In the genomic region with DNA sequence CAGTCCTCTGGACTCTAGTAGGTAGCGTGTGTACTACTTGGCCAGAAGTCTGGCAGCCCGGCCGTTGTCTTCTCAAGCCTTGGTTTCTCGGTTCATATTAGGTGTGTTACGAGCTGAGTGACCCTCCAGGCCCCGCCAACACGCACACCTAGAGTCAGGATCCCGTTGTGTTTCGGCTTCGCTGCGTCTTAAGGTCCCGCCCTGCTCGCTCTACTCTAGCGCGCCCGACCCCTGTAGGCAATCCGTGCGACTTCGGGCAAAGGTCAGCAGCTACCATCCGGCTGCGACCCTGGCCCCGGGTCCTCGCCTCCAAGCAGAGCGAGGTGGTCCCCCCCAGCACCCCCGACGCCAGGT, we compare ENCODE assay signal across 8 mouse cellular contexts. TPM values are rescaled to one million over a fixed set of nuclear protein-coding genes. Genes with fewer than 3 reads are reported as not detected.
A peak's percentile ranks its signal among the peaks of the same experiment; 100 is the strongest.
DNase-seq lines count a peak whose midpoint lies in the region; ATAC-seq and TF ChIP-seq lines count a peak whose summit lies in the region.

No protein-coding gene starts in this region.

- peak overlapping the region; percentile 73; the same call in 1 of the 2 replicates for H3K9ac ChIP-seq in kidney, postnatal 0 days (ENCODE audit: low read depth, low read length)
- peak overlapping the region; percentile 85 for H3K9ac ChIP-seq in hindbrain, embryonic 13.5 days
- peak overlapping the region; percentile 69 for H3K9ac ChIP-seq in midbrain, embryonic 14.5 days (replicated peaks; ENCODE audit: low read length)

- no peaks in the 10 kb centered on the region for H3K9me3 ChIP-seq in kidney, postnatal 0 days (replicated peaks; ENCODE audit: low read length)
- H3K9me3 ChIP-seq in hindbrain, embryonic 13.5 days: no peaks in the 10 kb centered on the region
- no peaks in the 10 kb centered on the region for H3K9me3 ChIP-seq in midbrain, embryonic 14.5 days (ENCODE audit: control insufficient read depth, low read length)

- 0 out of 2 replicates have a peak, but pooled peaks cover 8% of the 10 kb centered on the region for H3K36me3 ChIP-seq in kidney, postnatal 0 days (ENCODE audit: insufficient read depth, low read length)
- peaks cover 20% of the 10 kb centered on the region for H3K36me3 ChIP-seq in hindbrain, embryonic 13.5 days
- peaks cover 10% of the 10 kb centered on the region for H3K36me3 ChIP-seq in midbrain, embryonic 14.5 days (ENCODE audit: control insufficient read depth, insufficient read depth, low read length)

- no peak for TF ChIP-seq CTCF in kidney, postnatal 0 days (IDR thresholded peaks at IDR 0.05; ENCODE audit: low read depth)
- no peak for TF ChIP-seq CTCF in bone marrow, adult 2 months (IDR thresholded peaks at IDR 0.05; ENCODE audit: control insufficient read depth, insufficient read depth, low read length)

- H3K27ac ChIP-seq in kidney, postnatal 0 days: peak overlapping the region; percentile 85
- peak overlapping the region; percentile 99 for H3K27ac ChIP-seq in bone marrow, adult 2 months (ENCODE audit: control insufficient read depth, insufficient read depth, low read depth, low read length, poor library complexity)
- peak overlapping the region; percentile 89 for H3K27ac ChIP-seq in hindbrain, embryonic 13.5 days
- peak overlapping the region; percentile 80 for H3K27ac ChIP-seq in midbrain, embryonic 14.5 days (replicated peaks; ENCODE audit: low read depth, low read length)

- no peak for DNase-seq in kidney, postnatal 0 days (ENCODE audit: low spot score)
- DNase-seq in kidney, adult 9 months: no peak
- no peak for DNase-seq in midbrain, embryonic 14.5 days
- DNase-seq in cerebellum, postnatal 10 days: no peak
- DNase-seq in left cerebral cortex, postnatal 36 days (ENCODE audit: low spot score in 2 of 2): no peak
- DNase-seq in layer of hippocampus, adult 18-20 months (ENCODE audit: low spot score in 2 of 2): no peak

- H3K4me1 ChIP-seq in kidney, postnatal 0 days (replicated peaks; ENCODE audit: insufficient read depth, low read length): peaks cover 17% of the 10 kb centered on the region; the same call in 1 of the 2 replicates
- H3K4me1 ChIP-seq in bone marrow, adult 2 months (ENCODE audit: control insufficient read depth, insufficient read depth, low read length): peaks cover 4% of the 10 kb centered on the region; the same call in 1 of the 2 replicates
- peaks cover 29% of the 10 kb centered on the region for H3K4me1 ChIP-seq in hindbrain, embryonic 13.5 days (replicated peaks)
- peaks cover 14% of the 10 kb centered on the region for H3K4me1 ChIP-seq in midbrain, embryonic 14.5 days (ENCODE audit: control insufficient read depth, insufficient read depth, low read length)

- 3% methylated on average over 26 of the region's 26 CpGs for WGBS in kidney, postnatal 0 days
- WGBS in bone marrow, adult 2 months: 1% methylated on average over 26 of the region's 26 CpGs
- WGBS in hindbrain, embryonic 13.5 days: 1% methylated on average over 25 of the region's 26 CpGs
- 2% methylated on average over 26 of the region's 26 CpGs for WGBS in midbrain, embryonic 14.5 days

- no peaks in the 10 kb centered on the region for H3K27me3 ChIP-seq in kidney, postnatal 0 days (ENCODE audit: insufficient read depth, low read length)
- peaks cover 56% of the 10 kb centered on the region for H3K27me3 ChIP-seq in hindbrain, embryonic 13.5 days
- peaks cover 11% of the 10 kb centered on the region for H3K27me3 ChIP-seq in midbrain, embryonic 14.5 days (ENCODE audit: control insufficient read depth, insufficient read depth, low read length)

- peak; percentile 42; the same call in 1 of the 2 replicates for ATAC-seq in kidney, postnatal 0 days (replicated peaks; ENCODE audit: low FRiP score, low read depth)
- no peak; the same call in 1 of the 2 replicates for ATAC-seq in hindbrain, embryonic 13.5 days (ENCODE audit: low FRiP score)
- ATAC-seq in midbrain, embryonic 14.5 days (ENCODE audit: low FRiP score, low TSS enrichment): peak; percentile 44

- H3K4me3 ChIP-seq in kidney, postnatal 0 days (replicated peaks; ENCODE audit: low read depth, low read length): peak overlapping the region; percentile 67
- peak overlapping the region; percentile 82 for H3K4me3 ChIP-seq in bone marrow, adult 2 months (replicated peaks; ENCODE audit: control insufficient read depth, low read depth, low read length)
- peak overlapping the region; percentile 69 for H3K4me3 ChIP-seq in hindbrain, embryonic 13.5 days
- peak overlapping the region; percentile 66 for H3K4me3 ChIP-seq in midbrain, embryonic 14.5 days (replicated peaks; ENCODE audit: low read depth, low read length)

- intact Hi-C loops in left cerebral cortex, postnatal 36 days (cut with DNase I): loop anchor here (1.0 to 5.0 kb wide), 2 partner anchors 38 to 70 kb away; a partner anchor contains a TSS

- peak overlapping the region; percentile 97 for H3K4me2 ChIP-seq in kidney, postnatal 0 days (ENCODE audit: low read length)
- peak overlapping the region; percentile 86 for H3K4me2 ChIP-seq in hindbrain, embryonic 13.5 days
- H3K4me2 ChIP-seq in midbrain, embryonic 14.5 days (ENCODE audit: low read length): peak overlapping the region; percentile 87

- no peak for TF ChIP-seq POLR2A in bone marrow, adult 2 months (IDR thresholded peaks at IDR 0.05; ENCODE audit: borderline replicate concordance, control insufficient read depth, low read depth, low read length)

RNA-seq across cellular contexts. Expression of a gene that starts 0.7 kb away (rescaled TPM):
- polyA plus RNA-seq in kidney, postnatal 0 days (2015; fragmentation: Nextera tagmentation; extraction: Ambion mirVana): 7.1 and 7.2 TPM in 2 replicates
- polyA plus RNA-seq in bone marrow, adult 2 months (2011; ENCODE audit: insufficient read depth, insufficient read length, low replicate concordance, missing spikeins): 7.4 and 12.4 TPM in 2 replicates
- polyA plus RNA-seq in hindbrain, embryonic 13.5 days (2015; fragmentation: Nextera tagmentation; extraction: Ambion mirVana): 2.2 and 2.9 TPM in 2 replicates
- 1.6 and 2.8 TPM in 2 replicates for polyA plus RNA-seq in midbrain, embryonic 14.5 days (2014; fragmentation: Nextera tagmentation; extraction: Ambion mirVana)
- 1 to 10 TPM; 6.6 to 7.3 TPM for total RNA-seq in left cerebral cortex, postnatal 36 days (2021)
- 1 to 10 TPM; 6.4 to 6.5 TPM for total RNA-seq in layer of hippocampus, adult 18-20 months (2021)

RNA-seq across cellular contexts. Expression of a gene that starts 6.7 kb away (rescaled TPM):
- 12.3 and 13.7 TPM in 2 replicates for polyA plus RNA-seq in kidney, postnatal 0 days (2015; fragmentation: Nextera tagmentation; extraction: Ambion mirVana)
- not detected in 2 replicates for polyA plus RNA-seq in bone marrow, adult 2 months (2011; ENCODE audit: insufficient read depth, insufficient read length, low replicate concordance, missing spikeins)
- 0.21 TPM in 1 of 2 replicates, not detected in the other for polyA plus RNA-seq in hindbrain, embryonic 13.5 days (2015; fragmentation: Nextera tagmentation; extraction: Ambion mirVana)
- not detected in 2 replicates for polyA plus RNA-seq in midbrain, embryonic 14.5 days (2014; fragmentation: Nextera tagmentation; extraction: Ambion mirVana)
- total RNA-seq in left cerebral cortex, postnatal 36 days (2021): not detected
- not detected for total RNA-seq in layer of hippocampus, adult 18-20 months (2021)

RNA-seq across cellular contexts. Expression of a gene that starts 34.5 kb away (rescaled TPM):
- polyA plus RNA-seq in kidney, postnatal 0 days (2015; fragmentation: Nextera tagmentation; extraction: Ambion mirVana): 107 and 128 TPM in 2 replicates
- polyA plus RNA-seq in bone marrow, adult 2 months (2011; ENCODE audit: insufficient read depth, insufficient read length, low replicate concordance, missing spikeins): 68.6 and 132 TPM in 2 replicates
- polyA plus RNA-seq in hindbrain, embryonic 13.5 days (2015; fragmentation: Nextera tagmentation; extraction: Ambion mirVana): 71.2 and 80.6 TPM in 2 replicates
- 46.8 and 58.8 TPM in 2 replicates for polyA plus RNA-seq in midbrain, embryonic 14.5 days (2014; fragmentation: Nextera tagmentation; extraction: Ambion mirVana)
- total RNA-seq in left cerebral cortex, postnatal 36 days (2021): 10 to 100 TPM; 73.2 to 74.8 TPM
- total RNA-seq in layer of hippocampus, adult 18-20 months (2021): 10 to 100 TPM; 72.0 to 79.8 TPM

RNA-seq across cellular contexts. Expression of a gene that starts 42.9 kb away (rescaled TPM):
- polyA plus RNA-seq in kidney, postnatal 0 days (2015; fragmentation: Nextera tagmentation; extraction: Ambion mirVana): 54.0 and 56.5 TPM in 2 replicates
- polyA plus RNA-seq in bone marrow, adult 2 months (2011; ENCODE audit: insufficient read depth, insufficient read length, low replicate concordance, missing spikeins): 41.5 and 87.3 TPM in 2 replicates
- 77.2 and 79.7 TPM in 2 replicates for polyA plus RNA-seq in hindbrain, embryonic 13.5 days (2015; fragmentation: Nextera tagmentation; extraction: Ambion mirVana)
- 49.5 and 58.3 TPM in 2 replicates for polyA plus RNA-seq in midbrain, embryonic 14.5 days (2014; fragmentation: Nextera tagmentation; extraction: Ambion mirVana)
- total RNA-seq in left cerebral cortex, postnatal 36 days (2021): 100 to 1,000 TPM in 1 of 2 experiments, 10 to 100 TPM in 1; 80.4 to 105 TPM
- 10 to 100 TPM; 78.7 to 86.3 TPM for total RNA-seq in layer of hippocampus, adult 18-20 months (2021)

RNA-seq across cellular contexts. Expression of a gene that starts 56.8 kb away (rescaled TPM):
- polyA plus RNA-seq in kidney, postnatal 0 days (2015; fragmentation: Nextera tagmentation; extraction: Ambion mirVana): 7.6 and 8.0 TPM in 2 replicates
- polyA plus RNA-seq in bone marrow, adult 2 months (2011; ENCODE audit: insufficient read depth, insufficient read length, low replicate concordance, missing spikeins): 15.6 and 32.5 TPM in 2 replicates
- polyA plus RNA-seq in hindbrain, embryonic 13.5 days (2015; fragmentation: Nextera tagmentation; extraction: Ambion mirVana): 80.3 and 81.1 TPM in 2 replicates
- polyA plus RNA-seq in midbrain, embryonic 14.5 days (2014; fragmentation: Nextera tagmentation; extraction: Ambion mirVana): 89.8 and 98.4 TPM in 2 replicates
- total RNA-seq in left cerebral cortex, postnatal 36 days (2021): 10 to 100 TPM; 77.2 to 89.0 TPM
- total RNA-seq in layer of hippocampus, adult 18-20 months (2021): 10 to 100 TPM; 79.9 to 85.2 TPM

Comparison
In these comparisons a context has a peak if more than half of its experiments do, and no peak if none do; other contexts are left out.
1. RNA of a gene that starts 6.7 kb away (polyA plus RNA-seq): 12.3 to 13.7 TPM in kidney, postnatal 0 days; 0.21 TPM in hindbrain, embryonic 13.5 days, not detected in bone marrow, adult 2 months and not detected in midbrain, embryonic 14.5 days; every median in the first group is over 10 times any median in the second.
2. Peak in every context shown above with its lines, with median percentiles within 50 percentile points of each other: H3K27ac ChIP-seq, H3K4me2 ChIP-seq, H3K4me3 ChIP-seq and H3K9ac ChIP-seq.